Mouse (Mus musculus) CH12.LX (cell line): ENCODE measurements at regions not wholly inside any gene's neighbourhood (a gene's known extent, or its start where the extent isn't known, plus 50 kb on each side); places are given as distances from the start of the nearest gene placed in this dataset.

Experiments used
- DNase-seq: peaks from one replicate; pipeline ENCODE4 v3.0.0-alpha.2; 2013; ENCODE audit errors: extremely low read depth
- H3K27ac ChIP-seq: 2 replicates; pipeline ENCODE4 v1.5.1; 2012; ENCODE audit warnings: low read depth, mild to moderate bottlenecking, control low read depth, moderate library complexity; ENCODE audit not compliant: insufficient read depth
- H3K27me3 ChIP-seq: replicated peaks from 2 replicates; pipeline ENCODE3; 2012; ENCODE audit warnings: inconsistent platforms
- H3K36me3 ChIP-seq, 2 experiments: replicated peaks in 1 of 2; 2 replicates each; pipeline versions ENCODE3 to v1.6.1; 2012; ENCODE audit warnings: inconsistent platforms in 1 of 2, low read length in 1 of 2, mild to moderate bottlenecking in 1 of 2, mixed read lengths in 1 of 2, moderate library complexity in 1 of 2; ENCODE audit not compliant: control insufficient read depth in 1 of 2, insufficient read depth in 1 of 2
- H3K4me1 ChIP-seq, 2 experiments: 2 replicates each; pipeline ENCODE4 v1.6.1; 2012; ENCODE audit warnings: inconsistent platforms in 1 of 2, moderate library complexity in 1 of 2; ENCODE audit not compliant: insufficient read depth in 2 of 2, control insufficient read depth in 1 of 2
- H3K4me2 ChIP-seq: 2 replicates; pipeline ENCODE4 v1.6.1; 2012; ENCODE audit warnings: low read depth, mild to moderate bottlenecking, control low read depth; ENCODE audit not compliant: poor library complexity, insufficient read depth, severe bottlenecking
- H3K4me3 ChIP-seq, 3 experiments: fragments of 150-350 bp in 1 of 3; sonication (generic) in 1 of 3; replicated peaks in 1 of 3; 2 replicates each; pipeline versions ENCODE3 to v1.5.1; 2011 to 2012; ENCODE audit warnings: low read depth in 2 of 3, low read length in 2 of 3, mild to moderate bottlenecking in 2 of 3, moderate library complexity in 2 of 3, control low read depth in 1 of 3, improper control_type of control experiment in 1 of 3, inconsistent platforms in 1 of 3, mixed read lengths in 1 of 3; ENCODE audit not compliant: poor library complexity in 1 of 3
- H3K79me2 ChIP-seq: replicated peaks from 2 replicates; pipeline ENCODE4 v1.6.1; 2012; ENCODE audit warnings: mild to moderate bottlenecking, moderate library complexity; ENCODE audit not compliant: control insufficient read depth, poor library complexity, insufficient read depth, severe bottlenecking; ENCODE audit errors: extremely low read depth
- H3K9ac ChIP-seq: 2 replicates; pipeline ENCODE4 v1.6.1; 2012; ENCODE audit warnings: low read depth, mild to moderate bottlenecking, control low read depth, moderate library complexity; ENCODE audit not compliant: insufficient read depth
- H3K9me3 ChIP-seq: replicated peaks from 2 replicates; pipeline ENCODE3; 2012; ENCODE audit warnings: low read length, inconsistent platforms, mixed read lengths
- CHD2 ChIP-seq: IDR thresholded peaks from 2 replicates; pipeline ENCODE4 v1.6.1; 2011; ENCODE audit warnings: low read length, improper control_type of control experiment
- EP300 ChIP-seq: IDR thresholded peaks from 2 replicates; pipeline ENCODE4 v1.6.1; 2011; ENCODE audit warnings: low read length, improper control_type of control experiment
- IRF4 ChIP-seq: IDR thresholded peaks from 2 replicates; pipeline ENCODE4 v1.6.1; 2014; ENCODE audit warnings: low read depth, mild to moderate bottlenecking, inconsistent platforms, low read length, improper control_type of control experiment
- JUN ChIP-seq: IDR thresholded peaks from 2 replicates; pipeline ENCODE4 v1.6.1; 2011; ENCODE audit warnings: low read depth, mild to moderate bottlenecking, low read length, improper control_type of control experiment, moderate library complexity; ENCODE audit not compliant: insufficient read depth
- MXI1 ChIP-seq: IDR thresholded peaks from 2 replicates; pipeline ENCODE4 v1.6.1; 2011; ENCODE audit warnings: mild to moderate bottlenecking, low read depth, low read length, improper control_type of control experiment
- MYC ChIP-seq: IDR thresholded peaks from 2 replicates; pipeline ENCODE4 v1.6.1; 2011; ENCODE audit warnings: low read depth, mild to moderate bottlenecking, improper control_type of control experiment, low read length
- NRF1 ChIP-seq: IDR thresholded peaks from 2 replicates; pipeline ENCODE4 v1.6.1; 2014; ENCODE audit warnings: low read depth, mild to moderate bottlenecking, inconsistent platforms, low read length, improper control_type of control experiment, moderate library complexity
- POLR2AphosphoS2 ChIP-seq: IDR thresholded peaks from 2 replicates; pipeline ENCODE4 v1.6.1; 2011; ENCODE audit warnings: low read depth, low read length, improper control_type of control experiment
- USF1 ChIP-seq: IDR thresholded peaks from 2 replicates; pipeline ENCODE4 v1.6.1; 2014; ENCODE audit warnings: low read depth, mild to moderate bottlenecking, inconsistent platforms, low read length, improper control_type of control experiment
- ZMIZ1 ChIP-seq: IDR thresholded peaks from 2 replicates; pipeline ENCODE4 v1.6.1; 2012; ENCODE audit warnings: low read depth, mild to moderate bottlenecking, inconsistent platforms, low read length, improper control_type of control experiment
- ZNF384 ChIP-seq: IDR thresholded peaks from 2 replicates; pipeline ENCODE4 v1.6.1; 2012; ENCODE audit warnings: low read depth, low read length, improper control_type of control experiment, inconsistent platforms
- dilution Hi-C: fragments of 300-500 bp; cut with MboI; formaldehyde crosslinking; loops from 2 replicates; pipeline ENCODE4 v1.14.3; 2020; ENCODE audit warnings: low sequenced_read_pairs; ENCODE audit not compliant: extremely low pct_unique_long_range_greater_than_20kb, extremely low pct_ligation_motif_present
- in situ Hi-C: fragments of 300-500 bp; cut with MboI; formaldehyde crosslinking; loops from 3 replicates; pipeline ENCODE4 v1.14.3; 2019; ENCODE audit warnings: low sequenced_read_pairs, low pct_ligation_motif_present, low pct_unique_long_range_greater_than_20kb, mixed read lengths

GRCm38 (mm10) chr9:101411951-101412350 lies 160.4 kb upstream of the Ppp2r3a start:
- Histone ChIP-seq H3K9ac (no peak overlapping the region), H3K27me3 (no peaks in the 10 kb centered on the region), H3K4me2 (no peak overlapping the region)
- no peak for DNase-seq
- TF ChIP-seq IRF4 = no peak
- no peak for TF ChIP-seq POLR2AphosphoS2
- TF ChIP-seq, all 38 proteins: peak for 0
- no peaks in the 10 kb centered on the region for H3K79me2 ChIP-seq
- H3K4me1 ChIP-seq = no peaks in the 10 kb centered on the region
- in situ Hi-C loops = no loop called here
- peaks cover 74% of the 10 kb centered on the region for H3K9me3 ChIP-seq
- H3K36me3 ChIP-seq = no peaks in the 10 kb centered on the region
- no peak overlapping the region for H3K4me3 ChIP-seq
- dilution Hi-C loops = no loop called here
- H3K27ac ChIP-seq = no peak overlapping the region

GRCm38 (mm10) chr9:101411532-101411880 lies 159.9 kb upstream of the Ppp2r3a start:
- H3K36me3 ChIP-seq = no peaks in the 10 kb centered on the region
- no peak overlapping the region for H3K4me3 ChIP-seq
- H3K4me1 ChIP-seq = no peaks in the 10 kb centered on the region
- DNase-seq = no peak
- no peak overlapping the region for H3K27ac ChIP-seq
- dilution Hi-C loops = no loop called here
- no peak overlapping the region for H3K4me2 ChIP-seq
- no peaks in the 10 kb centered on the region for H3K79me2 ChIP-seq
- H3K9ac ChIP-seq = no peak overlapping the region
- H3K27me3 ChIP-seq = no peaks in the 10 kb centered on the region
- in situ Hi-C loops = no loop called here
- TF ChIP-seq CHD2 (no peak), MYC (no peak), MXI1 (no peak), ZNF384 (no peak), USF1 (no peak), ZMIZ1 (no peak)
- TF ChIP-seq, all 38 proteins: peak for 0
- peaks cover 76% of the 10 kb centered on the region for H3K9me3 ChIP-seq

- H3K4me3 ChIP-seq = no peak overlapping the region
- no peak overlapping the region for H3K9ac ChIP-seq
- H3K4me1 ChIP-seq = no peaks in the 10 kb centered on the region
- H3K4me2 ChIP-seq = no peak overlapping the region
- dilution Hi-C loops = no loop called here
- H3K27me3 ChIP-seq = no peaks in the 10 kb centered on the region
- no peaks in the 10 kb centered on the region for H3K79me2 ChIP-seq
- peaks cover 76% of the 10 kb centered on the region for H3K9me3 ChIP-seq
- TF ChIP-seq EP300 (no peak), JUN (no peak), NRF1 (no peak)
- TF ChIP-seq, all 38 proteins: peak for 0
- in situ Hi-C loops = no loop called here
- DNase-seq = no peak
- H3K36me3 ChIP-seq = no peaks in the 10 kb centered on the region
- H3K27ac ChIP-seq = no peak overlapping the region
Observed at GRCm38 (mm10) chr9:101410783-101411531, 159.4 kb upstream of the Ppp2r3a start.
